Mouse (Mus musculus) spleen, postnatal 10 days (tissue): ENCODE measurements around the gene Ide.

ENCODE experiments used
- DNase-seq, 2 experiments: peaks; one replicate each; pipeline ENCODE4 v3.0.0; 2021 to 2022; ENCODE audit warnings: low spot score in 2 of 2

The Ide gene

DNA sequence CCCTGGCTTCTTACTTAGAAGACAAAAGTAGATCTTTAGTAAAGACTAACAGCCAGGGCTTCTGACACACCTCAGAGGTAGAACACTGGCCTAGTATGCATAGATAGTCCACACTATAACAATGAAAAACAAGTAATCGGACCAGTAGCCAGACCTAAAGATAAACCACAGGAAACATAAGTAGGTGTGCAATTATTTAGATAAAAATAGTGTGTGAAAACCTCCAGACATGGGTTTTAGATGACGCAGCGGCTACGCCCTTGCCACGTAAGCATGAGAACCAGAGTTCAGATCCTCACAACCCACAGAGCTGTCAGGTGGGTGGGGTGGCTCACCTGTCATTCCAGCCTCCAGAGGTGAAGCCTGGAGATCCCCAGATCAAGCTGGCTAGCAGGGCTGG lies 4.3 kb downstream of the Ide start:
- no peak for DNase-seq

GRCm38 (mm10) chr19:37332726-37333125 lies 4.9 kb downstream of the Ide start:
- no peak for DNase-seq

DNA sequence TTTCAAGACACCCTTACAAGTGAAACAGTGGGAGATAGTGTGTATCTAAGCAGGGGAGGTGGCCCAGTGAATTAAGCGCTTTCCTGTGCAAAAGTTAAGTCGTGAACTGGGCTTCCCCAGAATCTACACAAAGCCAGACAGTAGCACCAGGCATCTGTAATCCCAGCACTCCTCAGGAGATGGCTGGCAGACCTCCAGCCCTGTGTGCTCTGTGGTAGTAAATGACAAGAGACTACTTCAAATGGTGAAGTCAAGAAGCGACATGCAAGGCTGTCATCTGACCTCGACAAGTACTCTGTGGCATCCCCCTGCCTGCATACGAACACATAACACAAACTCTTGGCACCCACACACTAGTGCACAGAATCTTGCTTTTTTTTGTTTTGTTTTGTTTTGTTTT lies 10.4 kb downstream of the Ide start:
- DNase-seq = no peak

DNA sequence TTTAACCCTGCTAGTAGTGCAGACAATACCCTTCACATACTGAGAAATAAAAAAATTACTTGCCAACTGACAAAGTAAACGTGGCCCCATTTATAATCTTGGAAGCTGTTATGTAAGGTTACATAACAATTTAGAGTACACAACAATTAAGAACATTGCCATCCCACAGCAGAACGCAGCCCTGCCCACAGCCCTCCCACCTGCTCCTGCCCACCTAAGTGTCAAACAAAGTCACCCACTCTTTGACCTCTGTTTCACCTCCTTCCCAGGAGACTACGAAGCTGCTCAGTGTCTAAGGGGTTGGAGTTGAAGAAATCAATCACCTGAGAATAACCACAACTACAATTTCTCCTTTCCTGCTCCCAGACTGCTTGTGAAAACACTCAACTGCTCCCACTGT lies 14.1 kb downstream of the Ide start:
- DNase-seq = no peak

- no peak for DNase-seq
Measured at GRCm38 (mm10) chr19:37320802-37321619, 16.6 kb downstream of the Ide start.

DNA sequence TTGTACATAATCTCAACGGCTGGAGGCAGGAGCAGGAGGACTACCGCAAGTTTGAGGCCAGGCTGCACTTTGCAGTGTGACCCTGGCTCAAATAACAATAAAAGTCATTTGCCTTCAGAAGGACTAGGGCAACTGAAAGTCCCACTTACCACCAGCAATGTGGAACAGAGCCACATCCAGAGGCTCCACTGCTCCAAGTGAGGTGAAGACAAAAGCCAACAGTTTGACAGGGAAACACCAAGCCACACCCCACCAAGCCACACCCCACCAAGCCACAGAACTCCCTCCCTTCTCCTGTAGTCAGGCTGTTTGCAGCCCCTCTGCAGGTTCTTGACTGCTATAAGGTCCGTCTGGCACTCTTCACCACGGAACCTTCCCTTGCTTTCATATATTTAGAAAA lies 20.3 kb downstream of the Ide start:
- DNase-seq = no peak

DNA sequence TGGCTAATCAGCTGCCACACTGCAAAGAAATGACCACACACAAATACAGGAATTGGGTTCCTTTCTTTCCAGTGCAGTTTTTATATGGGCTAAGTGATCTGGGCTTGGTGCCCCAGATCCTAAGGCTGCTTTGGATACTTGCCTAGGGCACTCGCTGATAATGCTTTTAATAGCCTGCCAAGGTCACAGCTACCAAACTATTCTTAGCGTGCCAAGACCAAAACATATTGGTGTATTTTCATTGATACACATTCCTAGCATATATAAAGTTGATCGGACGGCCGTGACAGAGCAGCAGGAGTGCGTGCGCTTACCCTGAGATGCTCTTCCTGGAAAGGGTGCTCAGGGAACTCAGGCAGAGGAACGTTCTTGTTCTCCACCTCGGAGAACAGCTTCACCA lies 22.6 kb downstream of the Ide start:
- DNase-seq = no peak

GRCm38 (mm10) chr19:37311426-37311825 lies 26.2 kb downstream of the Ide start:
- no peak for DNase-seq

DNA sequence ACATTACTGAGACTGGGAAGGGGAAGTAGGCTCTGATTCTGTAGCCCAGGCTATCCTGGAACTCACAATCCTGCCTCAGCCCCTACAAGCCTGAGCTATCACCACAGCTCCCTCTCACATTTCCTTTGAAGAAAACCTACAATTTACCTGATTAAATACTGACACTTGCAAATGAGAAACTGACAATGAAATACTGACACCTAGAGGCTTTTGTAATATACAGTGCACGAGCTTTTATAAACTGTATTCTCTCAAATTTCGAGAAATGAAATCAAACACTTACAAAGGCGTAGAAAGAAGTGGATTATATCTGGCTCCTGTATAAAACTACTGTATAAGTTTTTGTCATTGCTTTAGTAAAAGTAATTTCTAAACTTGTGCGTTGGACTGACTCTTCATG lies 27.5 kb downstream of the Ide start:
- DNase-seq = no peak

DNA sequence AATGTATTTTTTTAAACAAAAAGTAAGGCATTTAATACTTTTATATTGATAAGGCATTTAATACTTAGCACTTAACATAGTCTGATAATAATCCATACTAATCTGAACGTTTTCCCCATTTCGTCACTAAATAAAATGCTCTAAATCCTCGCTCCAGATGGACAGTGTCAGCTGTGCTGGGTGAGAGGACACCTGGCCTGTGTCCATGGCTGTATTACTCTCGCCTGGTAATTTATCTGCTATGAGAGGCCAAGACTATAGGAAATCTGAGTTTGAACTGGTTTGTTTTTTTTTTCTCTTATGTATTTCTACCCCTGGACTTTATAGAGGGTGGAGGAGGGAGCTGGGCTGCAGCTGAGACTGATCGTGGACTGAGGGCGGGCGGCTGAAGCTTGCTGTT lies 28.7 kb downstream of the Ide start:
- DNase-seq = no peak

GRCm38 (mm10) chr19:37307826-37308545 lies 29.7 kb downstream of the Ide start:
- DNase-seq = no peak

DNA sequence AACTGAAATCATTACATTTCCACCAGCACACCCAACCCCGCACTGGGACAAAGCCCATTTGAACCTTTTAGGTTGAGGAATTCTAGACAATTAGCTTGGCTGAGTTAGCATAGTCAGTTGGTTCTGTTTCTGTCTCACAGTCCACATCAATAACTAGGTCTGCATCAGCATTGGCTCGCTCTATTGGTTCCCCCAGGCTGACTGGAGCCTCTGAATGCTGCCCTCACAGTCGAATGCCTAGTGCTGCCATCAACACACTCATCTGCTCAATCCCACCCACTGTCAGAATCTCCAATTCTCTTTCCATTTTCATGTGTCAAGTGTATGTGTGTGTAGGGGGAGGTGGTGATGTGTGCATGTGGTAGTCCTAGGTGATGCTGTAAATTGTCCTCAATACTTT lies 31.5 kb downstream of the Ide start:
- DNase-seq = no peak

DNA sequence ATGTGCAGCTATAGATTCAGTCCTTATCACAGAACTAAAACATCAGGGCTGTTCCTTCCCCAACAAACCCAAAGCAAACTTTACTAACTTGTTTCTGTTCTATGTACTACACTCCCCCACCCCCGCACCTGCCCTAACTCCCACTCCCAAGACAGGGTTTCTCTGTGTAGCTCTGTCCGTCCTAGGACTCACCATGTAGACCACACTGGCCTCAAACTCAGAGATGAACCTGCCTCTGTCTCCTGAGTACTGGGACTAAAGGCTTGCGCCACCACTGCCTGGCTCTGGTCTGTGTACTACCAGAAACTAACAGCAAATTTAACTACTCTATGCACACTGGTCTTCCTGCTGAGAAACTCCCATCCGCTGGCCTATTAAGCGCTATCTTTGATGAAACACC lies 32.8 kb downstream of the Ide start:
- no peak for DNase-seq

- no peak for DNase-seq
Measured at GRCm38 (mm10) chr19:37304006-37304405, 33.6 kb downstream of the Ide start.

GRCm38 (mm10) chr19:37301733-37302132 lies 35.9 kb downstream of the Ide start:
- no peak for DNase-seq

GRCm38 (mm10) chr19:37291676-37292075 lies 46.0 kb downstream of the Ide start:
- DNase-seq = no peak

GRCm38 (mm10) chr19:37290906-37291305 lies 46.7 kb downstream of the Ide start:
- no peak for DNase-seq

DNA sequence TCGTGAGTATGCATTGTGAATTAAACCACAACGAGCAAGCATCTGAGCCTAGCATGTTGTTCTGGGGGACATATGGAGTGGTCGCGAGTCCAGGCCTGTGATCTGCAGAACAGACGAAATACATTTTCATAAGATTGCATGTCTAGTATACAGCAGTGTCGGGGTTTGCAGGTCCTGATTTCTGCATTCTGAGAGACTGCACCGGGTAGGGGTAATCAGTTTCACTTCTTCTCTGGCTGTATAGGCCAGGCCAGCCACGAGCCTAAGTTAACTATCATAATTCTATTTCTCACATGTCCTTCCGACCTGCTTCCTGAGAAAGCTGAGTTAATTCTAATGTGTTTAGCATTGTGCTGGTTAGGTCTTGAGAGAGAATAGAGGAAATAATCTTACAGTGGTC lies 52.9 kb downstream of the Ide start:
- no peak for DNase-seq

- DNase-seq = no peak
Measured at GRCm38 (mm10) chr19:37283166-37283565, 54.5 kb downstream of the Ide start.

- no peak for DNase-seq
Measured at GRCm38 (mm10) chr19:37281710-37282109, 55.9 kb downstream of the Ide start.

- DNase-seq = no peak
Measured at GRCm38 (mm10) chr19:37279194-37279593, 58.5 kb downstream of the Ide start.

GRCm38 (mm10) chr19:37275555-37275954 lies 62.1 kb downstream of the Ide start:
- no peak for DNase-seq

DNA sequence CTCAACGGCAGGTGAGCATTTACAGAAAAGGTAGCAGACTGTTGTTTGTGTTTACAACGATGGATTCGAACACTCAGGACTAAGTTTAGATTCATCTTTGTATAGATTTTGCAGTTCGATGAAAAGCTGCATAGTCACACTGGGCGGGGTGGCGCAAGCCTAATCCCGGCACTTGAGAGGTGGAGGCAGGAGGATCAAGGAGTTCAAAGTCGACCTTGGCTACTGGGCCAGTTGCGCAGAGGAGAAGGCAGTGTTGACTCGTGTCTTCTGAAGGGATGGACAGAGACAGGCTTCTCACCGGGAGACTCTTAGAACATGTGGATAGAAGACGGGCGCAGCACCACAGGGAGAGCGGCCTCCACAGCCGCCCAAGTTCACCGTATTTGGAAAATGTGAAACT lies 68.5 kb downstream of the Ide start:
- DNase-seq = no peak
